9 mouse cellular contexts compared by ENCODE assay signal in the genomic region with DNA sequence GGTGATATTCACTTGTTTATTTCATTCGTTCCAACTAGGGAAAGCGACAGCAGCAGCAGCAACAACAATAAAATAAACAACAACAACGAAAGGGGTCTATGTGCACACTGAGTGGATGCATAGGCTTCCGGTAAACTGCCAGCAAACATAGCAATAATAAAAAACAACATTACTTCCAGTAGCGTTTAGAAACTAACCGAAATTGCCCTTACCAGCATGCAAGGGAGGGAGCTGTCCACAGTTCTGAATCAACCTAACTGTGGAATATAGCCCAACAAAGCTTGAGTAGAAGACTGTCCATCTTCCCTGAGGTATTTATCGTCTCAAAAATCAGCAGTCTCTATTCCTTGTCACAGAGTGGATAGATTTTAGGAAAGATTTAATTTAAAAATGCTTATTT. TPM values are rescaled to one million over a fixed set of nuclear protein-coding genes. Genes with fewer than 3 reads are reported as not detected.
A peak's percentile ranks its signal among the peaks of the same experiment; 100 is the strongest.
DNase-seq lines count a peak whose midpoint lies in the region.
"Had no signal": no experiment of that assay in that cellular context is flagged by ENCODE, and none has a peak within 500 bp of the region (broad histone marks: within the 10 kb centered on the region; RNA-seq: fewer than 3 reads in every experiment).

No protein-coding gene starts in this region.

- DNase-seq in adrenal gland, adult 2 months: peak; percentile 30
- no peak for DNase-seq in adrenal gland, postnatal 4 days (ENCODE audit: low spot score in 2 of 2)
- DNase-seq in ovary, postnatal 14 days (ENCODE audit: low spot score): peak; percentile 16
- DNase-seq in ovary, adult 18-20 months (ENCODE audit: low spot score): no peak
- DNase-seq in heart, postnatal 4 days: peak; percentile 56
- DNase-seq in lung, postnatal 36 days: peak; percentile 28
- DNase-seq in B cell, adult 2 months: no peak
- no peak for DNase-seq in urinary bladder, postnatal 36 days (ENCODE audit: low spot score in 2 of 2)
- DNase-seq: liver, embryonic 13.5 days had no signal

RNA-seq across cellular contexts. Expression of a gene that starts 2.0 kb away (rescaled TPM):
- total RNA-seq in adrenal gland, adult 2 months (2021): under 1 TPM in 1 of 2 experiments, not detected in 1; 0.07 TPM
- 0.01 and 0.03 TPM in 2 replicates for polyA plus RNA-seq in adrenal gland, adult 2 months (2012; rRNA removed)
- under 1 TPM; 0.36 to 0.45 TPM for total RNA-seq in adrenal gland, postnatal 4 days (2021)
- 1 to 10 TPM; 1.6 to 1.7 TPM for total RNA-seq in heart, postnatal 4 days (2021)

Comparison
In these comparisons a context has a peak if more than half of its experiments do, and no peak if none do; other contexts are left out.
1. DNase-seq: peak in adrenal gland, adult 2 months (single experiment), ovary, postnatal 14 days (single experiment), heart, postnatal 4 days (single experiment) and lung, postnatal 36 days (single experiment); none in adrenal gland, postnatal 4 days (0 of 2), ovary, adult 18-20 months (single experiment), B cell, adult 2 months (0 of 2) and urinary bladder, postnatal 36 days (0 of 2).